Mouse (Mus musculus) liver, postnatal 0 days (tissue): ENCODE results near the gene Mrtfb.

Experiments used
- CTCF ChIP-seq: sonication (generic); IDR thresholded peaks from 2 replicates; pipeline ENCODE4 v1.5.1; 2016; ENCODE audit warnings: antibody characterized with exemption, low read depth
- EP300 ChIP-seq: IDR thresholded peaks from 2 replicates; pipeline ENCODE4 v1.6.1; 2016; ENCODE audit warnings: antibody characterized with exemption, low read depth, mild to moderate bottlenecking

DNA sequence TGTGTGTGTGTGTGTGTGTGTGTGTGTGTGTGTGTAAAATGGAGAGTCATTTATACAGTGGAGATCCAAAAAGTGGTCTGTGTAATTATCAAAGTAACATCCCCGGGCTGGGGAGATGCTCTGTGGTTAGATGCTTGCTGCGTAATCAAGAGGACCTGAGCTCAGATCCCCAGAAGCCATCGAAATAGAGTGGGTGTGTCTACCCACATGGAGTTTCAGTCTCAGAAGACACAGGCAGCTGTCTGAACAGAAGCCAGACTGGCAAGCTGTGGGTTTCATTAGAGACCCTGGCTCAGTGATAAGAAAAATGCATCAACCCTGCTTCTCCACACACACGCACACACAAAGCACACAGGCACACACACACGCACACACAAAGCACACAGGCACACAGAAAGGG lies 171.8 kb downstream of the Mrtfb start:
- no peak for TF ChIP-seq CTCF
- no peak for TF ChIP-seq EP300
